Mouse (Mus musculus) inflammation-experienced regulatory T-cells, adult 6 months (primary cell): ENCODE results near the gene Disc1. TPM values are rescaled to one million over a fixed set of nuclear protein-coding genes. Genes with fewer than 3 reads are reported as not detected.

Source experiments
- ATAC-seq: one replicate; pipeline ENCODE4 v1.8.0; 2017
- polyA plus RNA-seq, 3 experiments: library from polyadenylated mRNA; unstranded; fragments of 100-300 nt; shearing (Covaris generic); gene quantifications; one replicate each; pipeline ENCODE4 v1.2.1; 2017

Disc1 gene
- under 1 TPM; 0.24 to 0.61 (median 0.40) TPM for polyA plus RNA-seq

- ATAC-seq: peak; percentile 19
These were observed at the start of gene Disc1 for GRCm38 (mm10) chr8:125053505-125054435. TSS of gene Disc1 (plus strand) at chr8:125054195.

- ATAC-seq: peak; percentile 89
These were observed 41.0 kb upstream of the Disc1 start, which contains the start of gene Tsnax for GRCm38 (mm10) chr8:125012695-125013627. TSS of gene Tsnax (plus strand) at chr8:125012997.

DNA sequence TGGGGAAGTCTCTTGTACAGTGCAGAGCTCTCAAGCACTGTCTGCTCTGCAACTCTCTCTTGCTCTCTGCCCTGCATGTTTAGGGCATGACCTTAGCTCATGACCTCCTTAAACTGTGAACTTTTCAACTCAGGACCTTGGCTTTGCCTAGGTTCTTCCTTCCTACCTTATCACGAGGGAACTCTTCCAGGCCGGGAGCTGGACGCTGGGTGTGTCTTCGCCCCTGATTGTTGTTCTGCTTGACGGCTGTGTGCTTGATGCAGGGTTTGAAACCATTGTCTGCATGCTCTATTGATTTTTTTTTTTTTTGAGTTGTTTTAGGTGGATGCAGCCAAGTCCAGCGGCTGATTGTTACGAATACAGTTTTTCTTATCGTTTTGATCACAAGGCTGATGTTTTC is 29.9 kb upstream of the Disc1 start:
- no peak for ATAC-seq

DNA sequence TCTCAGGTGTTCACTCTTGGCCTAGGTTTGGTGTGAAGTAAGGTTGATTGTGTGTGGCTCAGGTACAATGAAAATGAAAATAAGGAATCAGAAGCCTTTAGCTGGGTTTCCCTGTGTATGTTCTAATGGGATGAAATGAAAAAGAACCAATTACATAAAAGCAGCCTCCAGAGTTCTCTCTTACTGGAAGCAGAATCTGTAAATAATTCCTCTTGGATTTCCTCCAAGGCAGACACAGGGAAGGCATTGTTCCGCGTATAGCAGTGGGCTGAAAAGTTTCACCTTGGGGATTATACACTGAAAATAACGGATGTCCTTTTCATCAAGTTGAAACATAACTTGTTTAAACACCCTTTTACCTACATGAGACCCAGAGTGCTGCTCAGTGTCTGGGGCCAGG is 26.8 kb upstream of the Disc1 start:
- no peak for ATAC-seq

GRCm38 (mm10) chr8:125028841-125029240 is 25.2 kb upstream of the Disc1 start:
- ATAC-seq: no peak

DNA sequence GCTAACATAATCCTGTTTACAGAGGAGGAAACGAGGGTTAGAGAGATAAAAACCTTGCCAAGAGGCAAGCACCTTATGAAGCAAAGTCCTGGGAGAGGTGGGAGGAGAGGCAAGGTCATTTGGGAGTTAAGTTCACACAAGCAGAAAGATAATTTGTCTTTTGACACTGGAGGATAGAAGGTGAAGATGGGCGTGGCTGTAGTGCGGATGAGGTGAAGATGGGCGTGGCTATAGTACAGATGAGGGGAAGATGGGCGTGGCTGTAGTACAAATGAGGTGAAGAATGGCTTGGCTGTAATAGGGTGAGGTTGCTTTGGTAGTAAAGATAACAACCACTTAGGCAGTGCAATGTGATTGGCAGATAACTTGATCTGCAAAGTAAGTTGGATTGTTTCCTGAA is 22.7 kb upstream of the Disc1 start:
- no peak for ATAC-seq

- ATAC-seq: no peak
These were observed 19.3 kb upstream of the Disc1 start for GRCm38 (mm10) chr8:125034669-125035068.

- ATAC-seq: no peak
These were observed 16.9 kb upstream of the Disc1 start for GRCm38 (mm10) chr8:125037081-125037480.

GRCm38 (mm10) chr8:125038731-125039130 is 15.3 kb upstream of the Disc1 start:
- ATAC-seq: no peak

- no peak for ATAC-seq
These were observed 13.2 kb upstream of the Disc1 start for GRCm38 (mm10) chr8:125040587-125041375.

DNA sequence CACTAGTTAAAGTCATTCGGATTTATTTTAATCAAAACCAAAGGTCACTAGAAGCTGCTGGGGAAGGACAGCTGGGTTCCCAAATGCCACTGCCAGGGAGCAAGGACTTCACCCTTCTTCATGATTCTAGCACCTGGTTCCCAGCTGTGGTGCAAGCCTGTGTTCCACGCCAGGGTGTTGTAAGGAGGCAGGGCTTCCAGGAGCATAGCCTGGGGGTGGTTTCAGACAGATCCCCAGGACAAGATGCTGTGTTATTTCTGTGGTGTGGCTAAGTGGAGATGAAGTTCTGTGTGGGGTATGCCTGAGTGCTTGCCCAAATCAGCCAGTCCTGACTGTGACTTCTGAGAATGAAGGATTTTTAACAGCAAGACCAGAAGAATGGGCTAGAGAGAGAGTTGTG is 12.5 kb upstream of the Disc1 start:
- ATAC-seq: no peak

DNA sequence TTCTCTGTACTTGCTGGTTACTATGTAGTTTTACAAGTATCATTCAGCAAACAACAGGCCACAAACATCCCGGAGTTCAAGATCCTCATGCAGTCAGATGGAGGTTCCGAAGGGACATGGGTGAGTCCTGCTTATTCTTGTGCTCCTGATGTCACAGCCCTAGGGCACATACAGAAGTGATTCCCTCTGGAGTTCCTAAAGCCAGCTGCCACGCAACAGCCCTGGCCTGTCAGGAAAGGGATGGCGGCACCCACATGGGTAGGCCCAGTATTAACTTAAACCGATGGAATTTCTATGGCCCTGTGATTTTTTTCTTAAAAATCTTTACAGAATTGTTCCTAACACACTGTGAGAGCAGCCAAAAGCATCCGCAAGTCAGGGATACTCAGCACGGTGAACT is 10.6 kb upstream of the Disc1 start:
- ATAC-seq: no peak

DNA sequence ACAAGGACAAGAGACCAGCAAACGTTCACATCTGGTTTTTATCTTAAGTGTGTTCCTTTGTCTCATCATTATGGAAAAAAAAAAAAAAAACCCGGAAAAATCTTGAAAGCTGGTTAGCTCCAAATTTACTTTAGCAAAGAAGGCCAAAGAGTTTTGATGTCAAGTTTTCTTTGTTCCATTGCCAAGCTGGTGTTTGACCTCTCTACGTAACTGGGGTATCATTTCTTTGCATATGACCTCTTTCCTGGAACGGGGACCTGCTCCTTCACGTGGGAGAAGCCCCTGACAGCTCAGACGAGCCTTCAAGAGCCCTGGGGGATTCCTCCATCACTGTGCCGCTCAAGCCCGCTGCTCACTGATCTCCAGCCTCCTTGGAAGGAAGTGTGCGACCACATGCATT is 10.1 kb upstream of the Disc1 start:
- no peak for ATAC-seq

GRCm38 (mm10) chr8:125045760-125046159 is 8.2 kb upstream of the Disc1 start:
- ATAC-seq: no peak

DNA sequence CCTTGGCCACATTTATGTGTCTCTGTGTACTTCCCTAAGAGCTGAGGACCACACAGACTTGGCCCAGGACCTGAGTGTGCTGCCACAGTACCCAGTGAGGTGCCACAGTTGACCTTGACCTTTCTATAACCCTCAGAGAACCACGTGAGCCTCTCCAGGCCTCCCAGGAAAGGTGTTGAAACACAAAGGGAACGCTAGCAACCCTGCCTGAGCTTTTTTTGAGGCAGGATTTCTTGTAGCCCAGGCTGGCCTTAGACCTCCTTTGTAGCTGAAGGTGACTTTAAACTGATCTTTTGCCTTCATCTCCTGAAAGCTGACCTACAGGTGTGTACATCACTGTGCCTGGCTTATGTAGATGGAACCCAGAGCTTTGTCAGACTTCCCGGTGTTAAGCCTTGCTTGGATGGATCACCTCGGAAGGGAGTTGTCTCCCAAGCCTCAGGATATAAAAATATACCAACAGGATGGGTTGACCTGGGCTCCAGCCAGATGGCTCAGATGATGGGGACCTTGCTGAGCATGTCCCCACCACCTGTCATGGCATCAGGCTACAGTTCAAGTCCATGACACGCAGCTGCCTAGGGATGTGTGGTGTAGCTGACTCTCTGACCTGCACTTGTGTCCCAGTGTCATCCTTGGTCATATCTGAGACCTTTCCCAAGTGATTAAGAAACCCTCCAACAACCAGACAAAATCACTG is 4.8 kb upstream of the Disc1 start:
- no peak for ATAC-seq

DNA sequence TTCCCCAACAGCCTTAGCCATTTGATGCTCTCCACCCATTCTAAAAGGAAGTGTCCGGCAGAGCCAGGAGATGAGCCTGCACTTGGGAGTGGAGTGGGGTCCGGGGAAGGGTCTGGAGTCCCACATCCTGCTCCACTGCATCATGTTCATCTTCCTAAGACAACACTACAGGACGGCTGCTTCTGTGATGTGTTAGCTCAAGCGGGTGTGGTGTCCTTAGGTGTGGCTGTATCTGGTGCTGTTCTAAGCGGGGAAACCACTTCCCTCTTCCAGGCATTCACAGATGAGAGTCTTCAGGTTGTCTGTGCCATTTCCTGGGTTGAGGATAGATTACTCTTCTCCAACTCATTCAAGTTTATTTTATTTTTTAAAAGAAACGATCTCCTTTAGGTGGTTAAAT is 4.2 kb upstream of the Disc1 start:
- ATAC-seq: no peak

GRCm38 (mm10) chr8:125052026-125052425 is 2.0 kb upstream of the Disc1 start:
- peak; percentile 48 for ATAC-seq

- peak; percentile 71 for ATAC-seq
These were observed 428 bp downstream of the Disc1 start for GRCm38 (mm10) chr8:125054436-125054810.

- ATAC-seq: no peak
These were observed 6.9 kb downstream of the Disc1 start for GRCm38 (mm10) chr8:125060904-125061303.

DNA sequence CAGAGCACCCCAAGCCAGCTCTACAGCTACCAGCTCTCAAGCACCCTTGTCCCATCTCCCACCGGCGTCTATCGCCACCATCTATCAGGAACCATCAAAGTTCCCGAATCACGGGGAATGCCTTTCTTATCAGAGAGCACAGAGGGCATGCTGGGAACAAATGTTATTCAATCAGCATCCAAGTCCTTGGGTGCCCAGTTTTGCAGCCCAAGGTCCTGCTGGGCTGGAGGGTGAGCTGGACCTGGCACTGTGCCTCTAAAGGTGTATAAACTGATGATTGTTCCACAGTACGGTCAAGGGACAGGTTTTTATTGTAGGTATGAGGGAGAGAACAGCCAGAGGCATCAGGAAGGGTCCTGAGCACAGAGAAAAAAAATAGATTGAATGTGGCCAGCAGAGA is 11.6 kb downstream of the Disc1 start:
- no peak for ATAC-seq

DNA sequence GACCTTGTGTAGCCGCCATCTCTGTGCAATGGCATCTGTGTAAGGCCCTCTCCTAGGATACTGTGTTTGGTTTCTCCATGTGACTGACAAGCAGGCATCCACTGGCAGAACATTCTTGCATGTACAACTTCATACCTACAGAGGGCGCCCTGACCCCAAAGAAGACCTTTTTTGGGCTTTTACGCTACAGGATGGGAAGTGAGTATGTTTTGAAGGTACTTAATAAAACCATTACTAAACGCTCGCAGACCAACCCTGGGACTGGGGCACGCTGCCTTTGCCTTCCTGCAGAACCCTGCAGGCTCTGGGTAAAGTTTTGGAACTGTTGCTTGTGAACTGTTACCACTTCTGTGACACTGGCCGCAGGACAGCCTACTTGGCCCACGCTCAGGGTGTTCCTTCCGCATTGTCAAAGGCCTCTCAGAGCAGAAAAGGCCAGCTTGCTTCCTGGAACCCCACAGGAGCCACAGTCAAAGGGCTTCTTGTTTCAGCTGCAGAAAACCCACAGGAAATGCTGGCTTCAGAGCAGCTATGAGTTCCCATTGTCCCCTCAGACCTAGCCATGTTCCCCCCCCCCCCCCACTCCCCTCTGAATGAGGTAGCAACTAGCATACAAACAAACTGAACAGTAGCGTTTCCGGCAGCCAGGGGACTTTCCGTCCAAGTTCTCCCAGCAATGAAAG is 13.1 kb downstream of the Disc1 start:
- ATAC-seq: peak; percentile 69
